Mouse (Mus musculus) embryonic fibroblast, embryonic 13.5 days (primary cell): ENCODE measurements around the gene Fitm1. TPM values are rescaled to one million over a fixed set of nuclear protein-coding genes. Genes with fewer than 3 reads are reported as not detected.
A peak's percentile ranks its signal among the peaks of the same experiment; 100 is the strongest.

Experiments
- H3K27ac ChIP-seq: 2 replicates; pipeline ENCODE4 v1.5.1; 2012; ENCODE audit warnings: low read length, control low read depth, inconsistent platforms; ENCODE audit not compliant: insufficient read depth
- H3K4me1 ChIP-seq: 2 replicates; pipeline ENCODE4 v1.6.1; 2011; ENCODE audit warnings: low read length; ENCODE audit not compliant: control insufficient read depth, insufficient read depth
- H3K4me3 ChIP-seq: 2 replicates; pipeline ENCODE4 v1.5.1; 2011; ENCODE audit warnings: mild to moderate bottlenecking, control low read depth, low read length; ENCODE audit not compliant: insufficient read depth
- CTCF ChIP-seq: IDR thresholded peaks from 2 replicates; pipeline ENCODE4 v1.5.1; 2011; ENCODE audit warnings: mild to moderate bottlenecking, control low read depth, low read length, moderate library complexity, borderline replicate concordance; ENCODE audit not compliant: insufficient read depth
- POLR2A ChIP-seq: IDR thresholded peaks from 2 replicates; pipeline ENCODE4 v1.6.1; 2011; ENCODE audit warnings: low read depth, mild to moderate bottlenecking, control low read depth, low read length, moderate library complexity
- polyA plus RNA-seq: library from polyadenylated mRNA; stranded (reverse); fragments of >200 nt; gene quantifications from 2 replicates; pipeline ENCODE4 v1.2.4, GENCODE M21; 2011; ENCODE audit warnings: low read depth; ENCODE audit not compliant: missing spikeins, insufficient read length

Gene Fitm1
- polyA plus RNA-seq, 1 experiment: not detected

- Histone ChIP-seq H3K27ac (0 out of 2 replicates have a peak overlapping the region, but pooled peaks have one; percentile 32), H3K4me1 (0 out of 2 replicates have a peak, but pooled peaks cover 4% of the 10 kb centered on the region), H3K4me3 (peak overlapping the region; percentile 96)
- TF ChIP-seq CTCF (no peak), POLR2A (no peak)
These were observed 14.5 kb downstream of the Fitm1 start for GRCm38 (mm10) chr14:55589771-55590448.

DNA sequence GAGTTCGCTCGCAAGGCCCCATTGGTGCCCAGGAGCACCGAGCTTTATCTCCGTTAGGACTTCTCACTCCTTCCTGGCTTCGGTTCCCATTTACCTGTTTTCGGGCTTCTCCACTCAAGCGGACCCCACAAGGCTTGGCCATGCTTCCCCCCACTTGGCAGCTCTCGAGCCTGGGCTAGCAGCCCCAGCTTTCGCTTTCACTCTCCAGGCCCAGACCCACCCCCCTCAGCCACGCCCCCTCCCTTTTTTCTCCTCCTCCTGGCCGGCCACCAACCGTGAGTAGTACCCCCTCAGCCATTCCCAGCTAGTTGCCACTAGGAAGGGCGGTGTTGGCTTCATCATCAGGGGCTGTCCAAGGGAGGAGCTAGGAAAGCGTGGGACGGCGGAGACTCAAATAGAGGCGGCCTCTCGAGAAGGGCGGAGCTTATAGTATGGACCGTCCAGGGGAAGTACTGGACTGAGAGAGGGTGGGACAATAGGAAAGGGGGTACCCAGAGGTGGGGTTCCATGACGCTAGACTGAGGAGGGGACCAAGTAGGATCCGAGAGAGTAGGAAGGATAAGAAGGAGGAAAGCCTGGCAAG lies 15.4 kb downstream of the Fitm1 start, which contains the start of gene Psme2:
Gene Psme2 (minus strand): TSS at position 366 of the 583 bp plus-strand sequence.
- TF ChIP-seq CTCF: no peak
- peak; percentile 83 for TF ChIP-seq POLR2A
- peak within 1 kb of the TSS; percentile 92 for H3K27ac ChIP-seq
- peak within 1 kb of the TSS; percentile 96 for H3K4me3 ChIP-seq
- H3K4me1 ChIP-seq: 0 out of 2 replicates have a peak, but pooled peaks cover 4% of the 10 kb centered on the region

DNA sequence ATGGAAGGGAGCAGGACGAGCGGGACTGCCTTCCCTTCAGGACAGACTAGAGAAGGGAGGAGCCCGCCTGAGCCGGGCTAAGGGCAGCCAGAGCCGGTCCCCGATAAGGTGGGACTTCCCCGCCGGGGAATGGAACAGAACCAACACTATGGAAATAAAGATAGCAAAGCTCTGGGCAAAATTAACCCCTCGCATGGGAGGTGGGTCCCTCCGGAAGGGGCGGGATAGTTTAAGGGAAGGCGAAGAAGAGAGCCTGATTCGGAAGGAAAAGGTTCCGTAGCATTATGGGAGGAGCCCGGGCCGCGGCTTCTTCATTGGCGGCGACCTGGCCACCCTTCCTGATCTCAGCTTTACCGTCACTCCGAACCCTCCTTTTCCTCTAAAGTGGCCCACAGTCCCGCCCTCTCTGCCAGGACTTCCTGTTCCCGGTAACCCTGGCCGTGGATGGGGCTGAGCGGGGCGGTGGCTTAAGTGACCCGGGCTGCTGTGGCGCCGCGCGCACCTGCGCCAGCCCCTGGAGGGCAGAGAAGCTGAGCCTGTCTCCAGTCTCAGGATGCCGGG lies 16.0 kb downstream of the Fitm1 start, which contains the start of gene Rnf31:
Gene Rnf31 (plus strand): TSS at position 378 of the 561 bp plus-strand sequence.
- Histone ChIP-seq H3K4me3 (peak within 1 kb of the TSS; percentile 96), H3K4me1 (0 out of 2 replicates have a peak, but pooled peaks cover 4% of the 10 kb centered on the region), H3K27ac (peak within 1 kb of the TSS; percentile 92)
- TF ChIP-seq CTCF (no peak), POLR2A (peak; percentile 71)

DNA sequence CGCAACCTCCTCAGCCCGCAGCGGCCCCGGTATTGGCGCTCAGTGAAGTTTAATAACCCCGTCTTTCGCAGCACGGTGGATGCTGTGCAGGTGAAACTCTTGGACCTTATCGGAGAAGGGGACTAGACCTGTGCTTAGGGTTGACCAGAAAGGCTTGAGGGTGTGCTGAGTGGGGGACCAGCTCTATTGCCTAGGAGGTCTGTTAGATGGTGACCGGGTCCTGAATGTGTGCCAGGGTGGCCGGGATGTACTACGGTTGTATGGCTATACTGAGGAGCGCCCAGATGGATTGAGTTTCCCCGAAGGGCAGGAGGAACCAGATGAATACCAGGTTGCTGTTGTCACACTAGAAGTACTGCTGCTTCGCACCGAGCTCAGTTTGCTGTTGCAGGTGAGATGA lies 16.8 kb downstream of the Fitm1 start:
- H3K27ac ChIP-seq: no peak overlapping the region
- no peak for TF ChIP-seq POLR2A
- no peak for TF ChIP-seq CTCF
- peak overlapping the region; percentile 78 for H3K4me3 ChIP-seq

DNA sequence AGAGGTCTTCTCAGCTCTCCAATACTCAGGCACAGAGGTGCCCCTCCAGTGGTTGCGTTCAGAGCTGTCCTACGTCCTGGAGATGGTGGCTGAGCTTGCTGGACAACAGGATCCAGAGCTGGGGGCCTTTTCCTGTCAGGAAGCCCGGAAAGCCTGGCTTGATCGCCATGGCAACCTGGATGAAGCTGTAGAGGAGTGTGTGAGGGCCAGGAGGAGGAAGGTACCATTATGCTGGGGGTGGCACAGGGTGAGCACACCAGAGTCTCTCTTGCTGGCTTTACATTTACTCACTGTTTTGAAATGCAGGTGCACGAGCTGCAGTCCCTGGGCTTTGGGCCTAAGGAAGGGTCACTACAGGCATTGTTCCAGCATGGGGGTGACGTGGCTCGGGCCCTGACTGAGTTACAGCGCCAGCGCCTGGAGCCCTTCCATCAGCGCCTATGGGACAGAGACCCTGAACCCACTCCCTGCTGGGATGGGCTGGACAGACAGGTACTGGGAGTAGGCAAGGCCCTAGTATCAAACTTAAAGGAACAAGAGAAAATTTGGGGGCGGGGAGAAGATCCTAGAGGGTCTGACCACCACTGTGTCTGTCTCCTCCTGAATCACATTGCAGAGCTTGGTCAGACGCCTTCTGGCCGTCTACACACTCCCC lies 20.7 kb downstream of the Fitm1 start:
- TF ChIP-seq POLR2A: no peak
- TF ChIP-seq CTCF: no peak
- Histone ChIP-seq H3K4me3 (no peak overlapping the region), H3K4me1 (no peaks in the 10 kb centered on the region), H3K27ac (no peak overlapping the region)

More for the DNA sequence above, 16.8 kb downstream of the Fitm1 start:
- H3K4me1 ChIP-seq: 0 out of 2 replicates have a peak, but pooled peaks cover 4% of the 10 kb centered on the region

DNA sequence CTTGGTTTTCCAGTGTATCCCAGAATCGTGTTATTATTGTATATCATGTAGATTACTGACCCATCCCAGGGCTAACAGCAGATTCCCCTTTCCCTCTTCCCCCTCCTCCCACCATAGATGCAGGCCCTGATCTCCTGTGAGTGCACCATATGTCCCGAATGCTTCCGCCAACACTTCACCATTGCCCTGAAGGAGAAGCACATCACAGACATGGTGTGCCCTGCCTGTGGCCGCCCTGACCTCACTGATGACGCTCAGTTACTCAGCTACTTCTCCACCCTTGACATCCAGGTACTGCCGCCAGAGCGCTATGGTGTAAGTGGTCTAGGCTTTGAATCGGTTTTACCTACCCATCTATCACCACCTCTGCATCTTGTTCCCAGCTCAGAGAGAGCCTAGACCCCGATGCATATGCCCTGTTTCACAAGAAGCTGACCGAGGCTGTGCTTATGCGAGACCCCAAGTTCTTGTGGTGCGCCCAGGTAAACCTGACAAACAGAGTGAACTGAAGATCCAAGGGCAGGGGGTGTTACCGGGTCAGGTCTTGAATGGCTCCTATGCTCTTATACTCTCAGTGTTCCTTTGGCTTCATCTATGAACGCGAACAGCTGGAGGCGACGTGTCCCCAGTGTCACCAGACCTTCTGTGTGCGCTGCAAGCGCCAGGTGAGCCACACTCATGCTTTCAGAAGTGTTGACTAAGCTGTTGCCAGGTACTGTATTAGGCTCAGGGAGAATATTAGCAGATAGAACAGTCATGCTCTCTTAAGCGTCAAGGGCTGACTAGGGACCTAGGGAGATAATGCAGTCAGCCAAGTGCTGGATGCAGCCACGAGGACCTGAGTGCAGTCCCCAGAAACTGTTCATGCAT lies 23.3 kb downstream of the Fitm1 start:
- no peaks in the 10 kb centered on the region for H3K4me1 ChIP-seq
- TF ChIP-seq CTCF: no peak

DNA sequence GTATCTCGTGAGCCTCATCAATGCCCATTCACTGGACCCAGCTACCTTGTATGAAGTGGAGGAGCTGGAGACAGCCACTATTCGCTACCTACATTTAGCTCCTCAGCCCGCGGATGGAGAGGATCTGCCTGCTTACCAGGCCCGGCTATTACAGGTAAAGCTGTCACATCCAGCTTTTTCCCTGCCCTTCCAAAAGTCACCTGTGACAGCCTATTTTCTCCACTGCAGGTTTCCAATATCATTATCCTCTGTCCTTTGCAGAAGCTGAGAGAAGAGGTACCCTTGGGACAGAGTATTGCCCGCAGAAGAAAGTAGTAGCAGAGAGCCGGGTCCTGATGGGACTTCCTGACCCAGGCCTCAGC lies 27.8 kb downstream of the Fitm1 start, which contains the start of gene Irf9:
Gene Irf9 (plus strand): TSS at position 301 of the 362 bp plus-strand sequence.
- Histone ChIP-seq H3K4me1 (no peaks in the 10 kb centered on the region), H3K4me3 (peak within 1 kb of the TSS; percentile 57), H3K27ac (peak within 1 kb of the TSS; percentile 76)
- TF ChIP-seq CTCF: no peak
- no peak for TF ChIP-seq POLR2A

More for the DNA sequence above, 23.3 kb downstream of the Fitm1 start:
- Histone ChIP-seq H3K4me3 (no peak overlapping the region), H3K27ac (no peak overlapping the region)

DNA sequence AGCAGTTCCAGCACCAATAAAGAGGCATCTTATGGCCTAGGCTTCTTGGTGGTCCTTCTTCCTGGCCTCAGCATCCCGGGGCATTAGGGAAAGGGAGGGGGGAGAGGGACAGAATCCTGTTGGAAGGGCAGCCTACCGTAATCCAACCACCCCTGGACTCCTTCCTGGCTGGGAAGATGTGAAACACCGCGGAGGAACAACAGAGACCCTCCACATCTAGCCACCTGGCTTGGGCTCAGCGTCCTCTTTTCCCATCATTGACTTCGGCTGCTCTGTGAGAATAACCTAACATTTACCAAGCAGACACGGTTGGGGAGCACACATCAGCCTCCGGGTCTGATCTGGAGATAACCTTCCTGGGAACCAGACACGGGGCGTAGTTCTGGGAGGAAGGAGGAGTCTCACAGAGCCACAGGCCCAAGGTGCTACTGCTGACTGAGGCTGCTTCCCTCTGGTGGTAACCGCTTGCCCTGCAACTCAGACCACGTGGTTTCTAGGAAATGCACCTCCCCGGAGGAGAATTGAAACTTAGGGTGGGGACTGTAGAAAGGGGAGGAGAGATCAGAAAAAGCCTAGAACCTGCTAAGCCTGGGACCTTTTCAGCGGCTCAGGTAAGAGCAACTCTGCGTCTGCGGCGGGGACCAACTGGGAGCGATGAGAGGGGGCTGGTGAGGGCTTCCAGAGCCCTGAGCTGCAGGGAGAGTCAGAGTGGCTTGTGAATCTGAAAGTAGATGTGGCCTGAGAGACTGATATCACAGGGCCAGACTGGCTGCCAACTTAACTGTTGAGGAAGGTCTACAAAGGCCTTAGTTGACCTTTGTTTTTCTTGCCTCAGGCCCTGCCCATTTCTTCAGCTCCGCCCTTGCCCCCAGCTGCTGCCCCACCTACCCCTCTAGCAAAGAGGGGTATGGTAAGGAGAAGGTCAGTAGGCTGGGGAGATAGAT lies 28.5 kb downstream of the Fitm1 start:
- H3K27ac ChIP-seq: peak overlapping the region; percentile 76
- peak; percentile 86; the same call in 1 of the 2 replicates for TF ChIP-seq CTCF
- TF ChIP-seq POLR2A: peak; percentile 70; the same call in 1 of the 2 replicates
- H3K4me1 ChIP-seq: no peaks in the 10 kb centered on the region
- H3K4me3 ChIP-seq: peak overlapping the region; percentile 57
